Mouse (Mus musculus) hindbrain, embryonic 10.5 days (tissue): ENCODE measurements around the gene Anks4b. TPM values are rescaled to one million over a fixed set of nuclear protein-coding genes. Genes with fewer than 3 reads are reported as not detected.

Source experiments
- DNase-seq: peaks from one replicate; pipeline ENCODE4 v3.0.0-alpha.2; 2017; ENCODE audit warnings: low spot score
- H3K27ac ChIP-seq: fragments of 300-500 bp; sonication (generic); 2 replicates; pipeline ENCODE4 v1.5.1; 2016; ENCODE audit warnings: mild to moderate bottlenecking, moderate library complexity
- H3K27me3 ChIP-seq: fragments of 300-500 bp; sonication (generic); 2 replicates; pipeline ENCODE4 v1.6.1; 2016; ENCODE audit warnings: mild to moderate bottlenecking; ENCODE audit not compliant: poor library complexity, insufficient read depth, severe bottlenecking
- H3K36me3 ChIP-seq: fragments of 300-500 bp; sonication (generic); 2 replicates; pipeline ENCODE4 v1.6.1; 2016; ENCODE audit warnings: mild to moderate bottlenecking, moderate library complexity
- H3K4me1 ChIP-seq: fragments of 300-500 bp; sonication (generic); replicated peaks from 2 replicates; pipeline ENCODE4 v1.6.1; 2016; ENCODE audit warnings: mild to moderate bottlenecking
- H3K4me3 ChIP-seq: fragments of 300-500 bp; sonication (generic); 2 replicates; pipeline ENCODE4 v1.5.1; 2016; ENCODE audit warnings: mild to moderate bottlenecking, moderate library complexity
- H3K9me3 ChIP-seq: fragments of 300-500 bp; sonication (generic); 2 replicates; pipeline ENCODE4 v1.6.1; 2016; ENCODE audit warnings: mild to moderate bottlenecking, moderate library complexity
- WGBS: fragments of 180-500 bp; shearing (Covaris S2); methylation state at CpG from one replicate; pipeline ENCODE4 v1.1.7; 2016; 5-methylcytosine and 5-hydroxymethylcytosine counted together
- polyA plus RNA-seq: library from polyadenylated mRNA; unstranded; fragments of >200 nt; fragmentation: Nextera tagmentation; extraction: Ambion mirVana; gene quantifications from 2 replicates; pipeline ENCODE4 v1.2.1, GENCODE M21; 2016

Anks4b gene
- polyA plus RNA-seq, 1 experiment from 2014 or later = 0.12 TPM

- H3K9me3 ChIP-seq = no peaks in the 10 kb centered on the region
- H3K27me3 ChIP-seq = no peaks in the 10 kb centered on the region
- H3K36me3 ChIP-seq = no peaks in the 10 kb centered on the region
- 91% methylated on average over 11 of the region's 11 CpGs for WGBS
- H3K4me1 ChIP-seq = no peaks in the 10 kb centered on the region
- H3K27ac ChIP-seq = no peak overlapping the region
- no peak overlapping the region for H3K4me3 ChIP-seq
- DNase-seq = no peak
Measured at GRCm38 (mm10) chr7:120163581-120164251, 9.9 kb upstream of the Anks4b start.

- Histone ChIP-seq H3K4me1 (no peaks in the 10 kb centered on the region), H3K9me3 (no peaks in the 10 kb centered on the region), H3K27ac (no peak overlapping the region), H3K4me3 (no peak overlapping the region), H3K36me3 (no peaks in the 10 kb centered on the region), H3K27me3 (no peaks in the 10 kb centered on the region)
- no peak for DNase-seq
- WGBS = 84% methylated on average over 1 of the region's 1 CpGs
Measured at GRCm38 (mm10) chr7:120172188-120172700, 1.4 kb upstream of the Anks4b start.

- Histone ChIP-seq H3K27ac (no peak overlapping the region), H3K27me3 (no peaks in the 10 kb centered on the region), H3K9me3 (no peaks in the 10 kb centered on the region), H3K4me1 (no peaks in the 10 kb centered on the region), H3K4me3 (no peak overlapping the region), H3K36me3 (no peaks in the 10 kb centered on the region)
- no peak for DNase-seq
- 88% methylated on average over 11 of the region's 11 CpGs for WGBS
Measured at GRCm38 (mm10) chr7:120174723-120175504, 1.3 kb downstream of the Anks4b start.

- no peaks in the 10 kb centered on the region for H3K9me3 ChIP-seq
- no peak overlapping the region for H3K27ac ChIP-seq
- H3K27me3 ChIP-seq = no peaks in the 10 kb centered on the region
- DNase-seq = no peak
- no peaks in the 10 kb centered on the region for H3K4me1 ChIP-seq
- H3K4me3 ChIP-seq = no peak overlapping the region
- H3K36me3 ChIP-seq = no peaks in the 10 kb centered on the region
- 86% methylated on average over 3 of the region's 3 CpGs for WGBS
Measured at GRCm38 (mm10) chr7:120177611-120178010, 4.0 kb downstream of the Anks4b start.

- WGBS = 50% methylated on average over 2 of the region's 2 CpGs
- no peak overlapping the region for H3K27ac ChIP-seq
Measured at GRCm38 (mm10) chr7:120178935-120179334, 5.3 kb downstream of the Anks4b start.

GRCm38 (mm10) chr7:120180547-120180946, 6.9 kb downstream of the Anks4b start:
- no peak overlapping the region for H3K27ac ChIP-seq
- H3K9me3 ChIP-seq = no peaks in the 10 kb centered on the region
- H3K27me3 ChIP-seq = no peaks in the 10 kb centered on the region
- H3K4me3 ChIP-seq = no peak overlapping the region
- DNase-seq = no peak
- H3K36me3 ChIP-seq = no peaks in the 10 kb centered on the region
- WGBS = 83% methylated on average over 5 of the region's 5 CpGs
- H3K4me1 ChIP-seq = no peaks in the 10 kb centered on the region

More at GRCm38 (mm10) chr7:120178935-120179334, 5.3 kb downstream of the Anks4b start:
- Histone ChIP-seq H3K9me3 (no peaks in the 10 kb centered on the region), H3K27me3 (no peaks in the 10 kb centered on the region), H3K4me3 (no peak overlapping the region), H3K36me3 (no peaks in the 10 kb centered on the region), H3K4me1 (no peaks in the 10 kb centered on the region)
- no peak for DNase-seq

GRCm38 (mm10) chr7:120181401-120182230, 8.0 kb downstream of the Anks4b start:
- H3K4me3 ChIP-seq = no peak overlapping the region
- DNase-seq = no peak
- H3K36me3 ChIP-seq = no peaks in the 10 kb centered on the region
- no peak overlapping the region for H3K27ac ChIP-seq
- no peaks in the 10 kb centered on the region for H3K4me1 ChIP-seq
- no peaks in the 10 kb centered on the region for H3K9me3 ChIP-seq
- WGBS = 95% methylated on average over 4 of the region's 4 CpGs
- no peaks in the 10 kb centered on the region for H3K27me3 ChIP-seq

- no peaks in the 10 kb centered on the region for H3K9me3 ChIP-seq
- H3K36me3 ChIP-seq = no peaks in the 10 kb centered on the region
- no peaks in the 10 kb centered on the region for H3K4me1 ChIP-seq
- no peak overlapping the region for H3K27ac ChIP-seq
- no peak for DNase-seq
- no peaks in the 10 kb centered on the region for H3K27me3 ChIP-seq
- no peak overlapping the region for H3K4me3 ChIP-seq
Measured at GRCm38 (mm10) chr7:120182891-120183290, 9.2 kb downstream of the Anks4b start.

GRCm38 (mm10) chr7:120188946-120189345, 15.3 kb downstream of the Anks4b start:
- WGBS = 90% methylated on average over 5 of the region's 5 CpGs
- DNase-seq = no peak
- no peaks in the 10 kb centered on the region for H3K36me3 ChIP-seq
- H3K27ac ChIP-seq = no peak overlapping the region
- no peaks in the 10 kb centered on the region for H3K27me3 ChIP-seq
- 0 out of 2 replicates have a peak, but pooled peaks cover 8% of the 10 kb centered on the region for H3K4me1 ChIP-seq
- no peak overlapping the region for H3K4me3 ChIP-seq
- H3K9me3 ChIP-seq = no peaks in the 10 kb centered on the region

GRCm38 (mm10) chr7:120189369-120190149, 15.9 kb downstream of the Anks4b start:
- no peak overlapping the region for H3K4me3 ChIP-seq
- DNase-seq = no peak
- no peaks in the 10 kb centered on the region for H3K9me3 ChIP-seq
- no peaks in the 10 kb centered on the region for H3K36me3 ChIP-seq
- 0 out of 2 replicates have a peak, but pooled peaks cover 8% of the 10 kb centered on the region for H3K4me1 ChIP-seq
- H3K27ac ChIP-seq = no peak overlapping the region
- whole genome bisulfite sequencing = 78% methylated on average over 8 of the region's 8 CpGs
- no peaks in the 10 kb centered on the region for H3K27me3 ChIP-seq

GRCm38 (mm10) chr7:120190150-120190665, 16.6 kb downstream of the Anks4b start:
- WGBS = 70% methylated on average over 8 of the region's 8 CpGs
- no peak for DNase-seq
- Histone ChIP-seq H3K36me3 (no peaks in the 10 kb centered on the region), H3K4me1 (0 out of 2 replicates have a peak, but pooled peaks cover 8% of the 10 kb centered on the region), H3K27ac (no peak overlapping the region), H3K27me3 (no peaks in the 10 kb centered on the region), H3K9me3 (no peaks in the 10 kb centered on the region), H3K4me3 (no peak overlapping the region)

- WGBS = 79% methylated on average over 3 of the region's 3 CpGs
- no peaks in the 10 kb centered on the region for H3K9me3 ChIP-seq
- no peaks in the 10 kb centered on the region for H3K27me3 ChIP-seq
- DNase-seq = no peak
- H3K36me3 ChIP-seq = no peaks in the 10 kb centered on the region
- H3K4me1 ChIP-seq = 0 out of 2 replicates have a peak, but pooled peaks cover 8% of the 10 kb centered on the region
- no peak overlapping the region for H3K27ac ChIP-seq
- H3K4me3 ChIP-seq = no peak overlapping the region
Measured at GRCm38 (mm10) chr7:120192207-120192606, 18.5 kb downstream of the Anks4b start.
